Mouse (Mus musculus) layer of hippocampus, adult 18-20 months (tissue): ENCODE data around the gene Rgl3. TPM values are rescaled to one million over a fixed set of nuclear protein-coding genes. Genes with fewer than 3 reads are reported as not detected.

Experiments used
- DNase-seq, 2 experiments: peaks; one replicate each; pipeline ENCODE4 v3.0.0; 2022; ENCODE audit warnings: low spot score in 2 of 2
- long read RNA-seq: library from polyadenylated mRNA; stranded (forward); transcript quantifications from one replicate; pipeline ENCODE4 v2.0.0, GENCODE M21; 2021
- total RNA-seq, 2 experiments: library from RNA; stranded (reverse); gene quantifications; 2 replicates each; pipeline ENCODE4 v1.2.3; 2021

Rgl3 gene
- total RNA-seq, result 1 to 10 TPM; 2.2 to 2.6 TPM
- long read RNA-seq, partial matches to known transcripts, result 1 of 3 reads
- long read RNA-seq, other reads (novel, unspliced or antisense), result 1 of 3 reads

DNA sequence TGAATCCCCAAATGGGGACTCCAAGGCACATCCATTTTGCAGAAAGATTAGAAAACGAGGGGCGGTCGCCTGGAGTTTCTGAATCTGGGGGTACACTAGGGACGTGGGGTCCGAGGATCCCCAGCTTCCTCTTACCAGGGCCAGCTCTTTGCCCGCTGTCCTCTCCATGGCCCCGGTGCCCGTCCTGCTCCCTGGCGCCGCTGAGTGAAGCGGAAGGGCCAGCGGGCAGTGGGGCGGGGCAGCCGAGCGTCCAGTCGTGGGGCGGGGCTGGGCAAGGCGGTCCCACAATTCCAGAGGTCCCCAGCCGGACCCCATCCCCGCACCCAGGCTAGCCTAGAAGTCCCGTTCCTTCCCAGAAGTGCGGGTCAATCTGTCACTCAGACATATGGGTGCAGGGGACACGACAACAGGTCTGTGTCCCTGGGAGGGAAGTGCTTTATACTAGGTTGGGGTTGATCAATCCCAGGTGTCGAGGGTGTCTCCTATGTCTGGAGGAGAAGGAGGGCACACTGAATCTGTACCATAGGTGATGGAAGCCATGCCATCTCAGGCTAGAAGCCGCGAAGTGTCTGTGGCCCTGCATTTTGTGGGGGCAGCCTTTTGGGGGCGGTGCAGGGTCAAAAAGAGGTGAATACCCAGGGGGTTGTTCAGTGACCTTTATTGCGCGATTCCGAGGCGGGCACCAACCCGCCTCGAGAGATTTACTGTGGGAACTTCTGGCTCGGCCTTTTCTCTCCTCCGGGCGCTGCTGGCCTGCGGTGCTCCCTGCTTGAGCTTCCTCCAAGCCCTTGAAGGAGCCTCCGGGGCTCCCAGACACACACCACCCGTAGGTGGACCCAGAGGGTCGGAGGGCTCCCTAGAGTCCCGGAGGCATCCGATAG, at the start of gene Rgl3:
TSS of gene Rgl3 (minus strand) at position 217 of the 881 bp plus-strand sequence.
- DNase-seq, result no peak

DNA sequence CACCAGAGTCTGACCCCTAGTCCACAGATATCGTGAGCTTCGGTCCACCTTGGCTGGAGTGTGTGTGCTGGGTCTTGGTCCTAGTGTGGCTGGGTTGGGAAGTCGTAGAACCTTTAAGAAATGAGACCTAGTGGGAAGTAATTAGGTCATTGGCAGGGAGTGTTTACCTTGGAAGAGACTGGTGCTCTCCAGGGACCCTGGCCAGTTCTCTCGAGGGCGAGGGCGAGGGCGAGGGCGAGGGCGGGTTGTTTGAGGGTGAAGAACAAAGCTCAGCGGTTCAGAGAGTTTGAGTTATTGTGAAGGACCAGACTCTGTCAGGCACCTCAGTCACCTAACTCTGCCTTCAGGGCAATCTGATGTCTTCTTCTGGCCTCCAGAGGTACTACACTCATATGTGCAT, 48.6 kb upstream of the Rgl3 start:
- DNase-seq, result no peak

GRCm38 (mm10) chr9:22035300-22036044, 46.2 kb upstream of the Rgl3 start:
- DNase-seq, result no peak

DNA sequence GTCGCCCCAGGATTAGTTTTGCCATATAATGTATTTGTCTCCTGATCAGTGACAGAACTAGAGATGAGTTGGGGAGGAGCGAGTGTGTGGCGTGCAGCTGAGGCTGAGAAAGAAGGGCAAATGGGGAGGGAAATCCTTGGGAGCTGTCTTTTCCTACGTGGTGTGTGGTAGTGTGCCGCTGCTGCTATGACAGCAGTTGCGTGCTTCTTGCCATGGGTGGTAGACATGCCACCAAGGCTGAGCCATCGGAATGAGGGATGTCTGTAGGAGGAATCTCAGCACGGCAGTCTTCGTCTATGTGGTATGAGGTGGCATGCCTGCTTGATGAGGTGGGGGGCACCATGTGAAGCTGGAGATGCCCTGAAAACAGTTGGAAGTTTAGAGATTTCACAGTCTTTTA, 41.1 kb upstream of the Rgl3 start:
- DNase-seq, result no peak

DNA sequence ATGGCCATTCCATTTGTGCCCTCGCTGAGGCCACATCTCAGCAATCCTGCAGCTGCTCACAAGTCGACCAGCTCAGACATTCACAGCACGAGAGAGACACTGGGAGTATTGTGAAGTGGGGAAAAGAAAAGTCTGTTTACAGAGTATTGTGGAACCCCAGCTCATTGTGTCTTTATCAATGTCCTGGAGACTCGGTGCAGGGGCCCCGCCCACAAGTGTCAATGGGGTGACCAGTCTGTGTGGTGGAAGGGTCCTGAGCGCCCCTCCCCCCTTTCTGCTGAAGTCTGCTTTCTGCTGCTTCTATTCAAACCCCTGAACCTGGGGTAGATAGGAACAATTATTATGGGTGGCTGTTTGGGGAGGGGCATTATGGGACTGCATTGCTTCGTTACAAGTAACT, 39.2 kb upstream of the Rgl3 start:
- no peak for DNase-seq

- DNase-seq, result peak in 1 of 2 experiments; percentile 55
Observed at GRCm38 (mm10) chr9:22024592-22024991, 35.3 kb upstream of the Rgl3 start.

- no peak for DNase-seq
Observed at GRCm38 (mm10) chr9:22017208-22017825, 28.1 kb upstream of the Rgl3 start.

GRCm38 (mm10) chr9:22016245-22016644, 27.0 kb upstream of the Rgl3 start:
- DNase-seq, result no peak

- DNase-seq, result no peak
Observed at GRCm38 (mm10) chr9:22012731-22013130, 23.5 kb upstream of the Rgl3 start.

GRCm38 (mm10) chr9:22011055-22011454, 21.8 kb upstream of the Rgl3 start:
- DNase-seq, result no peak

- no peak for DNase-seq
Observed at GRCm38 (mm10) chr9:22004546-22004945, 15.3 kb upstream of the Rgl3 start.

DNA sequence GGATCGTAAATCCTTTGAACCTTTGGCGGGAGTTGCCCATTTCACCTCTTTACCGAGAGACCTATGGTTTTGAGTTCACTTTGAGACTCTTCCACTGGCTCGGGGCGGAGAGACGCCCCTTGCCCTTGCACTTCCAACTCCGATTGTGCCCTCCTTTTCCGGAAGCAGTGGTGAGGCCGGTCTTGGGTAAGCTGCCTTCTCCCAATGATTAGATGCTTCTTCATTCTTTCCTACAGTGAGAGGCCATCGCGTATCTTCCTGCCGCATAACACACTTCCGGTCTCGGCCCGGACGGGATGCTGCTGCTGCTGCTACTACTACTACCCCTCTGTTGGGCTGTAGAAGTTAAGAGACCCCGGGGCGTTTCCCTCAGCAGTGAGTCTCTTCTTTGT, 13.9 kb upstream of the Rgl3 start:
- DNase-seq, result peak in 1 of 2 experiments; percentile 57

- peak; percentile 100 for DNase-seq
Observed at GRCm38 (mm10) chr9:22002194-22003162, 13.2 kb upstream of the Rgl3 start, which contains the start of the genes Ccdc151 and Prkcsh. Gene Ccdc151 (minus strand): TSS chr9:22002634. Gene Prkcsh (plus strand): TSS chr9:22002806.

GRCm38 (mm10) chr9:22001633-22002032, 12.4 kb upstream of the Rgl3 start:
- DNase-seq, result no peak

DNA sequence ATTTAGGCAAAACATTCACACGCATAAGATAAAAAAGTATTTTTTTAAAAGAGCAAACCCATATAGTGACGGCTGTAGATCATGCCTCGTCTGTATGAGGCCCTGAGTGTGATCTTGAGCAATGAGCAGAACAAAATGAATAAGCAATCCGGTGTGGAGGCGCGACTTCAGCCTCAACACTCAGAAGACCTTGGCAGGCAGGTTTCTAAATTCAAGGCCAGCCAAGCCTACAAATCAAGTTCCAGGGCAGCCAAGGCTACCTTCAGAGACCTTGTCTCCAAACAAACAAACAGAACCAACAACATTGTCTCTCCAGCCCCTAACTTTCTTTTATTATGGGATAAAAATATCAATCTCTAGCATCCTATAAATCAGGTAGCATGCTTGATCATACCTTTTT, 11.1 kb upstream of the Rgl3 start:
- DNase-seq, result no peak

- DNase-seq, result no peak
Observed at GRCm38 (mm10) chr9:21996178-21996867, 7.1 kb upstream of the Rgl3 start.

- no peak for DNase-seq
Observed at GRCm38 (mm10) chr9:21992227-21992626, 3.0 kb upstream of the Rgl3 start.

DNA sequence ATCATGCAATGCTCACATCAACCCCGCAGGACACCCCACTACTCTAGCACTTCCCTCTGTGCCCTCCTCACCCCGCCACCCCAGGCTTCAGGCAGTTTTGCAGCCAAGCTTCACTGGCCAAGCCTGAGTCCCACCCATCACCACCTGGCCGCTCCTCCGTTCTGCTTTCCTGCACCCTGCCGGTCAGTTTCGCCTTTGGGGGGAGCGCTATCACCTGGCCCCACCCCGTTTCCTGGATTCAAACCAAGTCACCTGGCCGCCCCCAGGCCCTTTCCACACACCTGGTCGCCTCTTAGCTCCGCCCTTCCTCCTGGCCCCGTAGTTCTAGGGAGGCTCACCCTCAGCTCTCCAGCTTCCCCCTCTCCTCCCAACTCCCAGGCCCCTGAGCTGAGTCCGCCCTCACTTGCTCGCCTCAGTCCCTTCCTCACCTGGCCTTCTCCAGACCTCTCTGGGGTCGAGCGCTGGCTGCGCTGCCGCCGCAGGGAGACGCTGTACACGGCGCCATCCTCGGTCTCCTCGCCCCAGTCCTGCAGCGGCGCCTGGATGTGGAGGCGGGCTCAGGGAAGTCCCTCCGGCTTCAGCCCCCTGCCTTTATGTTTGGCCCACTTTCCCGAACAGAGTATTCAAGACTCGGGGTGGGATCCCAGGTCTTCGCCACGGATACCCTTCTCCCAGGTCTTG, 685 bp downstream of the Rgl3 start:
- DNase-seq, result no peak
